Mouse (Mus musculus) mouse trophoblast stem cell (cell line): ENCODE results near the gene Smg7.

ENCODE experiments used
- in situ Hi-C, 2 experiments: fragments of 300-500 bp; cut with MseI, MboI; formaldehyde crosslinking; loops; 2 replicates in 1 of 2; 3 replicates in 1 of 2; pipeline ENCODE4 v1.15.1; 2025

The Smg7 gene

DNA sequence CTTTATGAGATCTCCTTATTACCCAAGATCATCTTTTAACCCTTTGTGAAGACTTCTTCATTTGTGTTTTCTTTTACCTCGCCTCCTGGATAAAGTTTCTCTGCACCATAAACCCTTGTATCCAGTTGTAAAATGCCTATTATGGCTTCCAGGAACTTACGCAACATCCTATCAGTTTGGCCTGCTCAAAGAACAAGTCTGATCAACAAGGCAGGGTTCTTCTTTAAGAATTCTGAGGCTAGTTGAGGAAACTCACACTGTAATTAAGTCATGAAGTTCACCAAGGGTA, 94.1 kb downstream of the Smg7 start:
- in situ Hi-C loops: no loop called here

GRCm38 (mm10) chr1:152807619-152808391, 94.6 kb downstream of the Smg7 start:
- in situ Hi-C loops: no loop called here

DNA sequence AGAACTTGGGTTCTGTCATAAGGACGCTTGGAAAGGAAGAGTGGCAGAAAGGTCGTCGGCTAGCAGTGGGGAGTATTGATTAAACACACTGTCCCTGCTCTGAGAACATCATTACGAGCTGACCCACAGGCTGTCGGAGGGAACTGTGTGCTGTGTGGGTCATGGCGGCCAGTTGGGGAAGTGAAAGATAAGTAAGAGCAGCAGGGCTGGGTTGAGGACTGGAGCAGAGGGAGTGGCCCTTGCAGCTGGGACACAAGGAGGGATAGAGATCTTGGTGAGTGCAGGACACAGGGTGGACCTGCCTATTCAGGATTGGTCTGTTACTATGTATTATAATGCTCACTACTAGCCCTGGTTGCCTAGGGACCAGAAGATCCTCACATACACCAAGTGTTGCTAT, 97.5 kb downstream of the Smg7 start:
- in situ Hi-C loops: no loop called here

- in situ Hi-C loops: no loop called here
Observed at GRCm38 (mm10) chr1:152800633-152801176, 101.7 kb downstream of the Smg7 start.

- in situ Hi-C loops: loop anchor here in 1 of 2 experiments (10.0 kb wide), 1 partner anchor 295 kb away; no protein-coding TSS in a partner anchor
Observed at GRCm38 (mm10) chr1:152799897-152800296, 102.5 kb downstream of the Smg7 start, which contains the start of gene Ncf2. Gene Ncf2 (plus strand): TSS chr1:152800194.

DNA sequence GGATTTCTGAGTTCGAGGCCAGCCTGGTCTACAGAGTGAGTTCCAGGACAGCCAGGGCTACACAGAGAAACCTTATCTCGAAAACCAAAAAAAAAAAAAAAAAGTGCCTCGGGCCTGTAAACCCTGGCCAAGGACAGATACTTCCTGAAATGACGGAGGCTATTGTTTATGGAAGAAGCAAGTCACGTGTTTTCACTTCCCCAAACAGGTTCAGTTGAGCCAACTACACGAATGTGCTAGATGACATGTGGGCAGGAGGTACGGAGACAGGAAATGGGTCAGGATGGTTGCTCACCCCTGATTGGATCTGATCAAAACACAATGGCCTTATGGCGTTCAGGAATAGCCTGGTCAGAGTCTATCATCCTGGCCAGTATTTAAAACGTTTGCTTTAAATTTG, 104.3 kb downstream of the Smg7 start:
- in situ Hi-C loops: loop anchor here in 1 of 2 experiments (10.0 kb wide), 1 partner anchor 297 kb away; no protein-coding TSS in a partner anchor

- in situ Hi-C loops: loop anchor here in 1 of 2 experiments (10.0 kb wide), 1 partner anchor 298 kb away; no protein-coding TSS in a partner anchor
Observed at GRCm38 (mm10) chr1:152796683-152797263, 105.7 kb downstream of the Smg7 start.

DNA sequence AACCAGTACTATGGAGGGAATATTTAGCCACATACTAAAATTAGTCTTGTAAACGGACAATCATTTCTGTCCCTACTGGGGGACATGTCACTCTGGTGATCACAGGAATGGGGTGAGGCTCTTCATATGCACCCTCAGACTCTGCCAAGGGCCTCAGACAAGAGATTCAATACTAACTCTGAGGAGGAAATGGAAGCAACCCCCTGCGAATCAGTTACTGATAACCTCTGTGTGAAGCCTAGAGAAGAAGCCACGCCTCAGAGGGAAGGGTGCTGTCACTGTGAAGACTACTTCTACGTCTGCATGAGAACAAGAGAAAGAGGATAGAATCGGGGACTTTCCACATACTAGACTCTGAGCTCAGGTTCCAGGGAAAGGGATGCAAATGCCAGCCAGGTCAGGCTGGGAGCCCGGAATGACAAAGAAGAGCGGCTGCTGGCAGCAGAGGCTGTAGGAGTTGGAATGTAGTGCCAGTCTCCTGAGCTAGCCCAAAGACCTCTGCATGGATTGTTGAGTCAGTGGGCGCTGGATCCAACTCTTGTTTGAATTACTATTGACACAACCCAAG, 106.7 kb downstream of the Smg7 start:
- in situ Hi-C loops: loop anchor here in 1 of 2 experiments (10.0 kb wide), 1 partner anchor 299 kb away; no protein-coding TSS in a partner anchor

- in situ Hi-C loops: loop anchor here in 1 of 2 experiments (10.0 kb wide), 1 partner anchor 301 kb away; no protein-coding TSS in a partner anchor
Observed at GRCm38 (mm10) chr1:152793495-152794130, 108.8 kb downstream of the Smg7 start.

DNA sequence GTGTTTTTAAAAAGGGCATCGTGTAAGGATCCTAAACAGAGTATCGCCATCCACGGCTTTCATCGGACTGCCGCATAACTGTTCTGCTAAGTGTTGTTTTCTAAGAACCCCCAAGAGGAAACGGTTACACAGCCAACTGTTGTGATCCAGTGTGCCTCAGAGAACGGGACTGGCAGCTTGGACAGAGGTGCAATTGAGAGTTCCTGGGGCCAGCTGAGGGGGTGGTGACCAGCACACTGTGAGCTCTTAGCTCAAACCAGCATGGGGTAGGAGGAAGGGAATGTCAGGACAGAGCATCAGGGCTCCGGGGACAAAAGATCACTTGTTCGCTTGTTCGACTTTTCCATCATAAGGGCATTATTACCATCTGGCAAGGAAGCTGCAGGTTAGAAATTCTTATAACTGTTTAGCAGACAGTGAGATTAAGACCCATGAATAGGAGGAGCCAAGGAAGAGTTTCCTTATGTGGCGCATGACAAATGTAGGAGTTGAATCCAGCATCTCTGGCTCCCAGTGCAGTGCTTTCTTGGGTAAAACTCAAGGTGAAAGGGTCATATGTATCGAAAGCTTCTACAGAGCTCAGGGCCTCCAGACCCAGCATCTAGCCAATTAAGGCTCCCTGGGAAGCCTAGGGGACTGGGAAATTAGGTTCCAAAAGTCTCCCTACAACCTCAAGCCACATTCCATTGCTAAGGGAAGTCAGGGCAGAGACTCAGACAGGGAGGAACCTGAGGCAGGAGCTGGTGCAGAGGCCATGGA, 109.5 kb downstream of the Smg7 start:
- in situ Hi-C loops: loop anchor here in 1 of 2 experiments (10.0 kb wide), 1 partner anchor 302 kb away; no protein-coding TSS in a partner anchor

GRCm38 (mm10) chr1:152791269-152791668, 111.2 kb downstream of the Smg7 start:
- in situ Hi-C loops: loop anchor here in 1 of 2 experiments (10.0 kb wide), 1 partner anchor 304 kb away; no protein-coding TSS in a partner anchor

- in situ Hi-C loops: loop anchor here in 1 of 2 experiments (10.0 kb wide), 1 partner anchor 304 kb away; no protein-coding TSS in a partner anchor
Observed at GRCm38 (mm10) chr1:152790821-152791220, 111.6 kb downstream of the Smg7 start.

- in situ Hi-C loops: loop anchor here in 1 of 2 experiments (10.0 kb wide), 1 partner anchor 305 kb away; no protein-coding TSS in a partner anchor
Observed at GRCm38 (mm10) chr1:152790254-152790653, 112.2 kb downstream of the Smg7 start.

- in situ Hi-C loops: no loop called here
Observed at GRCm38 (mm10) chr1:152788121-152788660, 114.3 kb downstream of the Smg7 start.
